Mouse (Mus musculus) spleen, adult 2 months (tissue): ENCODE measurements at regions not wholly inside any gene's neighbourhood (a gene's known extent, or its start where the extent isn't known, plus 50 kb on each side); places are given as distances from the start of the nearest gene placed in this dataset.
"Not testable (repeated sequence)": the region's sequence is repeated elsewhere in the genome, so short reads cannot be mapped to it uniquely, and the experiment has no call there.

Experiments used
- CTCF ChIP-seq: fragments of 200-500 bp; IDR thresholded peaks from 2 replicates; pipeline ENCODE4 v1.5.1; 2011; ENCODE audit warnings: mild to moderate bottlenecking, inconsistent platforms; ENCODE audit not compliant: insufficient read depth, insufficient read length, insufficient replicate concordance; ENCODE audit errors: extremely low read depth
- POLR2A ChIP-seq: fragments of 200-500 bp; IDR thresholded peaks from 2 replicates; pipeline ENCODE4 v1.6.1; 2011; ENCODE audit warnings: low read depth, low read length, inconsistent platforms

- not testable (repeated sequence) for TF ChIP-seq CTCF, POLR2A
Observed at GRCm38 (mm10) chr13:81025241-81025760, 142.1 kb downstream of the Arrdc3 start.
